In the genomic region with DNA sequence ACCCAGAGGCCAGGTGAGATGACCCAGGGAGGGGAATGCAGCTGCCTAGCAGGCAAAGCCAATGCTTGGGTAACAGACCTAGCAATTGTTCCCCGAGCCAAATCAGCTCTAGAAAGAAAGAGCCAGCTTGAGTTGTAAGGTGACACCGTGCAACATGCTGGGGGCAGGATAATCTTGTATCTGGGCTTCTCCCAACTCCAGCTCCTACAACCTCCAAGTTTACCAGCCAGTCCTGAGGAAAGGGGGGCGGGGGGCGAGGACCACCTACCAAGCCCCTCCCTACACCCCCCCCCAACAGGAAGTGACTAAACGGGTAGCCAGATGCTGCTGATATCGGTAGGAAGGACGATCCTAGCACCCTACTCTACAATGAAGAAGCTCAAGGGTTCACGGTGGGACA, we compare ENCODE assay signal across 11 mouse cellular contexts. TPM values are rescaled to one million over a fixed set of nuclear protein-coding genes. Genes with fewer than 3 reads are reported as not detected.
DNase-seq lines count a peak whose midpoint lies in the region; ATAC-seq lines count a peak whose summit lies in the region.
"Had no signal": no experiment of that assay in that cellular context is flagged by ENCODE, and none has a peak within 500 bp of the region (broad histone marks: within the 10 kb centered on the region; RNA-seq: fewer than 3 reads in every experiment).

No protein-coding gene starts in this region.

- no peak overlapping the region for H3K27ac ChIP-seq in heart, embryonic 13.5 days (replicated peaks)
- H3K27ac ChIP-seq in midbrain, embryonic 10.5 days (replicated peaks), result 0 out of 2 replicates have a peak overlapping the region, but pooled peaks have one; percentile 9
- H3K27ac ChIP-seq in midbrain, embryonic 15.5 days, result no peak overlapping the region
- H3K27ac ChIP-seq in embryonic facial prominence, embryonic 15.5 days (replicated peaks), result 0 out of 2 replicates have a peak overlapping the region, but pooled peaks have one; percentile 9
- peak overlapping the region; percentile 44; the same call in 1 of the 2 replicates for H3K27ac ChIP-seq in stomach, embryonic 15.5 days
- H3K27ac ChIP-seq: heart, adult 2 months had no signal

- no peak for ATAC-seq in heart, embryonic 13.5 days (ENCODE audit: extremely low read depth, insufficient number of reproducible peaks, low FRiP score, low TSS enrichment)
- ATAC-seq in midbrain, embryonic 15.5 days (replicated peaks), result no peak
- ATAC-seq in embryonic facial prominence, embryonic 15.5 days (ENCODE audit: insufficient number of reproducible peaks, low FRiP score, low TSS enrichment, low read depth), result no peak
- no peak for ATAC-seq in stomach, embryonic 15.5 days (ENCODE audit: insufficient read depth, low FRiP score, low read depth)
- ATAC-seq: forebrain, postnatal 0 days; hindbrain, embryonic 16.5 days had no signal

- intact Hi-C loops in heart, postnatal 36 days (cut with DNase I), result no loop called here

- WGBS in heart, embryonic 13.5 days, result 2% methylated on average over 8 of the region's 8 CpGs
- WGBS in midbrain, embryonic 10.5 days, result 8% methylated on average over 8 of the region's 8 CpGs
- 14% methylated on average over 8 of the region's 8 CpGs for WGBS in midbrain, embryonic 15.5 days
- 8% methylated on average over 8 of the region's 8 CpGs for WGBS in embryonic facial prominence, embryonic 15.5 days
- WGBS in stomach, embryonic 15.5 days, result 8% methylated on average over 8 of the region's 8 CpGs

- peaks cover 56% of the 10 kb centered on the region for H3K27me3 ChIP-seq in heart, embryonic 13.5 days (replicated peaks)
- peaks cover 31% of the 10 kb centered on the region for H3K27me3 ChIP-seq in midbrain, embryonic 10.5 days (ENCODE audit: low read depth, poor library complexity, severe bottlenecking)
- H3K27me3 ChIP-seq in midbrain, embryonic 15.5 days (replicated peaks), result 0 out of 2 replicates have a peak, but pooled peaks cover 3% of the 10 kb centered on the region
- H3K27me3 ChIP-seq in embryonic facial prominence, embryonic 15.5 days, result no peaks in the 10 kb centered on the region
- no peaks in the 10 kb centered on the region for H3K27me3 ChIP-seq in stomach, embryonic 15.5 days (replicated peaks)

- H3K9ac ChIP-seq in heart, embryonic 13.5 days, result no peak overlapping the region
- H3K9ac ChIP-seq in midbrain, embryonic 15.5 days, result no peak overlapping the region
- H3K9ac ChIP-seq in embryonic facial prominence, embryonic 15.5 days, result no peak overlapping the region
- no peak overlapping the region for H3K9ac ChIP-seq in stomach, embryonic 15.5 days
- H3K9ac ChIP-seq: forebrain, postnatal 0 days had no signal

- no peak for DNase-seq in heart, postnatal 36 days
- DNase-seq in midbrain, embryonic 10.5 days (ENCODE audit: low spot score), result no peak
- no peak for DNase-seq in left cerebral cortex, adult 11 months (ENCODE audit: low spot score)
- DNase-seq in frontal cortex, adult 2 months (ENCODE audit: extremely low spot score in 1 of 2, low spot score in 1 of 2), result no peak
- DNase-seq: forebrain, postnatal 0 days; heart, adult 2 months had no signal

- peak overlapping the region; percentile 14; the same call in 1 of the 2 replicates for H3K4me2 ChIP-seq in heart, embryonic 13.5 days
- no peak overlapping the region for H3K4me2 ChIP-seq in midbrain, embryonic 15.5 days
- H3K4me2 ChIP-seq in embryonic facial prominence, embryonic 15.5 days (replicated peaks), result no peak overlapping the region
- 0 out of 2 replicates have a peak overlapping the region, but pooled peaks have one; percentile 19 for H3K4me2 ChIP-seq in stomach, embryonic 15.5 days

- H3K4me1 ChIP-seq in heart, embryonic 13.5 days, result peaks cover 32% of the 10 kb centered on the region
- peaks cover 51% of the 10 kb centered on the region for H3K4me1 ChIP-seq in midbrain, embryonic 10.5 days
- H3K4me1 ChIP-seq in midbrain, embryonic 15.5 days, result peaks cover 27% of the 10 kb centered on the region
- H3K4me1 ChIP-seq in embryonic facial prominence, embryonic 15.5 days, result peaks cover 34% of the 10 kb centered on the region
- peaks cover 28% of the 10 kb centered on the region for H3K4me1 ChIP-seq in stomach, embryonic 15.5 days

- H3K4me3 ChIP-seq in heart, embryonic 13.5 days, result no peak overlapping the region
- H3K4me3 ChIP-seq in midbrain, embryonic 10.5 days, result peak overlapping the region; percentile 22; the same call in 1 of the 2 replicates
- no peak overlapping the region for H3K4me3 ChIP-seq in midbrain, embryonic 15.5 days
- no peak overlapping the region for H3K4me3 ChIP-seq in embryonic facial prominence, embryonic 15.5 days (replicated peaks)
- no peak overlapping the region for H3K4me3 ChIP-seq in stomach, embryonic 15.5 days (replicated peaks)
- H3K4me3 ChIP-seq: heart, adult 2 months had no signal

- H3K36me3 ChIP-seq in heart, embryonic 13.5 days, result no peaks in the 10 kb centered on the region
- no peaks in the 10 kb centered on the region for H3K36me3 ChIP-seq in midbrain, embryonic 10.5 days
- H3K36me3 ChIP-seq in midbrain, embryonic 15.5 days (replicated peaks), result no peaks in the 10 kb centered on the region
- no peaks in the 10 kb centered on the region for H3K36me3 ChIP-seq in embryonic facial prominence, embryonic 15.5 days
- H3K36me3 ChIP-seq in stomach, embryonic 15.5 days, result no peaks in the 10 kb centered on the region

- H3K9me3 ChIP-seq in heart, embryonic 13.5 days, result no peaks in the 10 kb centered on the region
- H3K9me3 ChIP-seq in midbrain, embryonic 10.5 days (replicated peaks), result no peaks in the 10 kb centered on the region
- H3K9me3 ChIP-seq in midbrain, embryonic 15.5 days, result no peaks in the 10 kb centered on the region
- no peaks in the 10 kb centered on the region for H3K9me3 ChIP-seq in embryonic facial prominence, embryonic 15.5 days (replicated peaks)
- H3K9me3 ChIP-seq in stomach, embryonic 15.5 days, result no peaks in the 10 kb centered on the region

RNA-seq across cellular contexts. Expression of a gene that starts 2.2 kb away (rescaled TPM):
- polyA plus RNA-seq in heart, embryonic 13.5 days (2015; fragmentation: Nextera tagmentation; extraction: Ambion mirVana), result 1.2 and 1.3 TPM in 2 replicates
- 1 to 10 TPM; 1.3 to 1.7 TPM for total RNA-seq in heart, postnatal 36 days (2021)
- polyA plus RNA-seq in midbrain, embryonic 10.5 days (2016; fragmentation: Nextera tagmentation; extraction: Ambion mirVana), result 5.9 and 7.8 TPM in 2 replicates
- 15.5 and 16.3 TPM in 2 replicates for polyA plus RNA-seq in midbrain, embryonic 15.5 days (2015; fragmentation: Nextera tagmentation; extraction: Ambion mirVana)
- polyA plus RNA-seq in embryonic facial prominence, embryonic 15.5 days (2015; fragmentation: Nextera tagmentation; extraction: Ambion mirVana), result 4.6 and 5.5 TPM in 2 replicates
- polyA plus RNA-seq in stomach, embryonic 15.5 days (2015; fragmentation: Nextera tagmentation; extraction: Ambion mirVana), result 9.6 and 10.6 TPM in 2 replicates
- polyA plus RNA-seq in frontal cortex, adult 2 months (2012; rRNA removed), result 79.3 and 84.5 TPM in 2 replicates

RNA-seq across cellular contexts. Expression of a gene that starts 38.4 kb away (rescaled TPM):
- 29.4 and 31.1 TPM in 2 replicates for polyA plus RNA-seq in heart, embryonic 13.5 days (2015; fragmentation: Nextera tagmentation; extraction: Ambion mirVana)
- 10 to 100 TPM; 23.4 to 23.8 TPM for total RNA-seq in heart, postnatal 36 days (2021)
- polyA plus RNA-seq in midbrain, embryonic 10.5 days (2016; fragmentation: Nextera tagmentation; extraction: Ambion mirVana), result 40.0 and 48.9 TPM in 2 replicates
- polyA plus RNA-seq in midbrain, embryonic 15.5 days (2015; fragmentation: Nextera tagmentation; extraction: Ambion mirVana), result 42.5 and 43.5 TPM in 2 replicates
- polyA plus RNA-seq in embryonic facial prominence, embryonic 15.5 days (2015; fragmentation: Nextera tagmentation; extraction: Ambion mirVana), result 38.2 and 38.7 TPM in 2 replicates
- 29.5 and 33.2 TPM in 2 replicates for polyA plus RNA-seq in stomach, embryonic 15.5 days (2015; fragmentation: Nextera tagmentation; extraction: Ambion mirVana)
- 37.9 and 41.4 TPM in 2 replicates for polyA plus RNA-seq in frontal cortex, adult 2 months (2012; rRNA removed)

Comparison
In these comparisons a context has a peak if more than half of its experiments do, and no peak if none do; other contexts are left out.
1. H3K27ac ChIP-seq: peak in midbrain, embryonic 10.5 days (single experiment), embryonic facial prominence, embryonic 15.5 days (single experiment) and stomach, embryonic 15.5 days (single experiment); none in heart, embryonic 13.5 days (single experiment) and midbrain, embryonic 15.5 days (single experiment).
2. H3K4me2 ChIP-seq: peak in heart, embryonic 13.5 days (single experiment) and stomach, embryonic 15.5 days (single experiment); none in midbrain, embryonic 15.5 days (single experiment) and embryonic facial prominence, embryonic 15.5 days (single experiment).